Mouse (Mus musculus): ENCODE results near the gene Fosl1. TPM values are rescaled to one million over a fixed set of nuclear protein-coding genes. Genes with fewer than 3 reads are reported as not detected.
A peak's percentile ranks its signal among the peaks of the same experiment; 100 is the strongest.
"Not testable (repeated sequence)": the region's sequence is repeated elsewhere in the genome, so short reads cannot be mapped to it uniquely, and the experiment has no call there.

Gene Fosl1
- polyA plus RNA-seq, 1 experiment from 2014 or later, result 0.16 TPM

DNA sequence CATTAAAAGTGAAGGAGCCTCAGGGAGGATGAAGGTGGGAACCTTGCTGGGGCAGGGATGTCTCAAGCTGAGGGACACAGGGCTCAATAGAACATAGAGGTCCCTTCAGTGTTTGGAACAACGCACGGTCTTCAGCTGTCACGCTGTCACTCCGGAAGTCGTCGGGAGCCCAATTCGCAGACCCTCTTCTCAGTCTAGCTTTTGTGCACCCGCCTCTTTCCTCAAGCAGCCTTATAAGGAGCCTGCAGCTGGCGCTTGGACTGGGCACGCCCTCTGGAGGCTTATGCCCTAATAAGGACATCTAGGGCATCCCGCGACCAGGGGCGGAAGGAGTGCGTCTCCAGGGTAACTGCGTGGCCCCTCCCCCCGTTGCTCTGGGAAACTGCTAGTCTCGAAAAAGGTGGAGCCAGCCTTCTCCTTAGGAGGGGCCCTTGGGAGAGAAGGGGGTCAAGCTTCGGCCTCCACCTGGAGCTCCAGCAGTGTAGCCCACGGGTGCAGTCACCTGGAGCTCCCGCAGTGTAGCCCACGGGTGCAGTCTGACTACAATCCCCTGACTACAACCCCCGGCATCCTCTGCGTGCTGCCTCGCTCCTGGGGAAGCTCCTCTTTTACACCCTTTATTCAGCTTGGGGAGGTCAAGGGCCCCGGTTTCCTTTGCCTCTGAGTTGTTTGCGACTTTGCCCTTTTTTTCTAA is 41.7 kb downstream of the Fosl1 start:
- Histone ChIP-seq H3K9me3 (replicated peaks; ENCODE audit: control insufficient read depth, low read length) (no peaks in the 10 kb centered on the region), H3K27ac (ENCODE audit: low read length) (peak overlapping the region; percentile 100), H3K27me3 (ENCODE audit: control insufficient read depth, insufficient read depth, low read length) (no peaks in the 10 kb centered on the region), H3K36me3 (ENCODE audit: control insufficient read depth, insufficient read depth) (peaks cover 23% of the 10 kb centered on the region), H3K4me3 (ENCODE audit: low read length) (peak overlapping the region; percentile 69), H3K4me1 (ENCODE audit: control insufficient read depth, insufficient read depth, low read length) (peaks cover 34% of the 10 kb centered on the region), H3K4me2 (ENCODE audit: low read depth, low read length) (peak overlapping the region; percentile 71), H3K9ac (ENCODE audit: low read length) (peak overlapping the region; percentile 83)
- under 1% methylated on average over 26 of the region's 26 CpGs for WGBS
- peak; percentile 77 for ATAC-seq (replicated peaks; ENCODE audit: extremely low read depth, insufficient read depth, low FRiP score)

DNA sequence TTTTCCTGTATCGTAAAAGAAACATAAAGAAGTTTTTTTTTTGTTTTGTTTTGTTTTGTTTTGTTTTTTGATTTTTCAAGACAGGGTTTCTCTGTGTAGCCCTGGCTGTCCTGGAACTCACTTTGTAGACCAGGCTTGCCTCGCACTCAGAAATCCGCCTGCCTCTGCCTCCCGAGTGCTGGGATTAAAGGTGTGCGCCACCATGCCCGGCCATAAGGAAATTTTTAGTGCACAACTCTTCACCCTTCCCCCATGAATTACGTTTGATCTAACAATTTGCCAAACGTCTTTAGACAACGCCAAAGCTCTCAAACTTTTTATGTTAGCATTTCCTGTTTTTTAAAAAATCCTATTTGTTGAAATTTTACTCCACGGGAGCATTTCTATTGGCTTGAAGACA is 42.4 kb downstream of the Fosl1 start:
- not testable (repeated sequence) for H3K9ac ChIP-seq (ENCODE audit: low read length); ATAC-seq (replicated peaks; ENCODE audit: extremely low read depth, insufficient read depth, low FRiP score); H3K27me3 ChIP-seq (ENCODE audit: control insufficient read depth, insufficient read depth, low read length); H3K9me3 ChIP-seq (replicated peaks; ENCODE audit: control insufficient read depth, low read length)
- WGBS, result 44% methylated on average over 10 of the region's 10 CpGs
- Histone ChIP-seq H3K4me1 (ENCODE audit: control insufficient read depth, insufficient read depth, low read length) (peaks cover 34% of the 10 kb centered on the region), H3K27ac (ENCODE audit: low read length) (peak overlapping the region; percentile 100), H3K4me3 (ENCODE audit: low read length) (peak overlapping the region; percentile 95), H3K36me3 (ENCODE audit: control insufficient read depth, insufficient read depth) (peaks cover 30% of the 10 kb centered on the region), H3K4me2 (ENCODE audit: low read depth, low read length) (peak overlapping the region; percentile 71)

DNA sequence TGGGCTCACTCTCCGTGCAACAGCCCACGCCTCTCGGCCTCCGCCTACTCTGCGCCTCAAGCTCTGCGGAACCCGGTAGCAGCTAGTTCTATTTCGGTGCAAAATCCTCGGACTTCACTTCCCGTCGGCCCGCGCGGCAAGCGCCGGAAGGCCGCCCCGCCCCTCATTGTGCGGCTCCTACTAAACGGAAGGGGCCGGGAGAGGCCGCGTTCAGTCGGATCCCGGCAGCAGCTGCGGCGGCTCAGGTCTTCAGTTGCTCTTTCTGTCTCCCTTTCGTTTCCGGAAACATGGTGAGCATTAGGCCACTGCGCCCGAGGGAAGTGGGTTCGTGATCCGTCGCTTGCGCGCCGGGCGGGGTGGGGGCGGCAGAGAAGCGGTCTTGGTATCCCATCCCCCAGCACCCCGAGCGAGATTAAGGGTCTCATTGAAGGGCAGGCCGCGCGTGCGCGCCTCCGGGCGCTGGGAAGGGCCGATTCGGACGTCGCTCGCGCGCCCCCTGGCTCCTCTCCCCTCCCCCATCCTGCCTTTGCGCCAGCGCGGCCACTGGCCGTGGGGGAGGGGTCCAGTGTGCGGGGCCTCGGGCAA is 43.1 kb downstream of the Fosl1 start, which contains the start of gene Cfl1:
Cfl1 (plus strand) TSS at position 143 of the 585 bp plus-strand sequence.
- Histone ChIP-seq H3K4me2 (ENCODE audit: low read depth, low read length) (peak within 1 kb of the TSS; percentile 90), H3K9me3 (replicated peaks; ENCODE audit: control insufficient read depth, low read length) (no peaks in the 10 kb centered on the region), H3K4me3 (ENCODE audit: low read length) (peak within 1 kb of the TSS; percentile 95), H3K36me3 (ENCODE audit: control insufficient read depth, insufficient read depth) (peaks cover 33% of the 10 kb centered on the region), H3K27ac (ENCODE audit: low read length) (peak within 1 kb of the TSS; percentile 100), H3K4me1 (ENCODE audit: control insufficient read depth, insufficient read depth, low read length) (peaks cover 34% of the 10 kb centered on the region), H3K27me3 (ENCODE audit: control insufficient read depth, insufficient read depth, low read length) (no peaks in the 10 kb centered on the region), H3K9ac (ENCODE audit: low read length) (peak within 1 kb of the TSS; percentile 98)
- peak; percentile 61 for ATAC-seq (replicated peaks; ENCODE audit: extremely low read depth, insufficient read depth, low FRiP score)
- under 1% methylated on average over 60 of the region's 62 CpGs for WGBS

DNA sequence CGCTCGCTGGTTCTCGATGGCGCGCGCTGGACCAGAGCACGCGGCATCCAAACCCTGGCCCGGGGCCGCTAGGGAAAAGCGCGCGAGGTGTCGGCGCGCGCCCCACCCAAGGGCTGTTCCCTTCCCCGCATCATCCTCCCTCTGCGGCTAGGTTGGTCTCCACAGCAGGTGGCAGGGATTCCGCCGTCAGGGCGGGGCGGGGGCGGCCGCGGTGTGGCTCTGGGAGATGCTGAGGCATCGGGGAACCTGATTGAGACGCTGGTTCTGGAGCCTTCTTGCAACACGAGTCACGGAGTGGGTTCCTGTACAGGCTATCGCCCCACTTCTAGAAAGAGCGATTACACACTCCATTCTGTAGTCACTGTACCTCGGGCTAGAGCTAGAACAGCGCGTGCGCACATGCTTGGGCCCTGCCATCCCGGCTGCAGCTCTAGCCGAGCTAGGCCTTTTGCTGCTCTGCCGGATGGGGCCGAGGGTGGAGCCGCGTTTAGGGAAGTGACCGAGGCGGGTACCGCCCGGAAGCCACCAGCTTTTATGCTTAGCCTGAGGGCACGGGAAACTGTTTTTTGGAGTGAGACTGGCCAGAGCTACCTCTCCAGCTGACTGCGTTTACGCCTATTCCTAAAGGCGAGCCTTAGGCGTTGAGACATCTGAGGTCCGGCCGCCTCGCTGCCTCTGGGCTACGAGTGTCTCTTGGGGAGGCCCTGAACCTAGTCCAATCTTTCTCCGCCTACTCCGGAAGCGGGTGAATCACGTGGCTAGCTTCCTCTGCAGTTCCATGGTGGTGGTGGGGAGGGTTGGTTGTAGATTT is 43.8 kb downstream of the Fosl1 start:
- Histone ChIP-seq H3K4me1 (ENCODE audit: control insufficient read depth, insufficient read depth, low read length) (peaks cover 34% of the 10 kb centered on the region), H3K9me3 (replicated peaks; ENCODE audit: control insufficient read depth, low read length) (no peaks in the 10 kb centered on the region), H3K9ac (ENCODE audit: low read length) (peak overlapping the region; percentile 98), H3K4me2 (ENCODE audit: low read depth, low read length) (peak overlapping the region; percentile 90), H3K4me3 (ENCODE audit: low read length) (peak overlapping the region; percentile 95), H3K36me3 (ENCODE audit: control insufficient read depth, insufficient read depth) (peaks cover 35% of the 10 kb centered on the region), H3K27ac (ENCODE audit: low read length) (peak overlapping the region; percentile 100), H3K27me3 (ENCODE audit: control insufficient read depth, insufficient read depth, low read length) (no peaks in the 10 kb centered on the region)
- WGBS, result under 1% methylated on average over 59 of the region's 59 CpGs
- ATAC-seq (replicated peaks; ENCODE audit: extremely low read depth, insufficient read depth, low FRiP score), result peak; percentile 12

DNA sequence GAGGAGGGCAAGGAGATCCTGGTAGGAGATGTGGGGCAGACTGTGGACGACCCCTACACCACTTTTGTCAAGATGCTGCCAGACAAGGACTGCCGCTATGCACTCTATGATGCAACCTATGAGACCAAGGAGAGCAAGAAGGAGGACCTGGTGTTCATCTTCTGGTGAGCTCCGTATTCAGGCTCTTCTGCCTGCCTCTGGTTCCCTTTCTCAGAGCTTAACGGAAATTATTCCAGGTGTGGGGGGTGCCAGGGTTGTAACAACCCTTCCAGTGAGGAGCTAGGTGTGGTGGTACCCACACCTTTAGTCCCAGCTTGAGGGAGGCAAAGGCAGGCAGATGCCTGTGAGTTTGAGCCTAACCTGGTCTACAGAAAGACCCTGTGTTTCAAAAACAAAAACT is 45.3 kb downstream of the Fosl1 start:
- no peaks in the 10 kb centered on the region for H3K27me3 ChIP-seq (ENCODE audit: control insufficient read depth, insufficient read depth, low read length)
- peaks cover 23% of the 10 kb centered on the region for H3K4me1 ChIP-seq (ENCODE audit: control insufficient read depth, insufficient read depth, low read length)
- H3K27ac ChIP-seq (ENCODE audit: low read length), result no peak overlapping the region
- H3K4me3 ChIP-seq (ENCODE audit: low read length), result no peak overlapping the region
- ATAC-seq (replicated peaks; ENCODE audit: extremely low read depth, insufficient read depth, low FRiP score), result no peak
- no peak overlapping the region; the same call in 1 of the 2 replicates for H3K4me2 ChIP-seq (ENCODE audit: low read depth, low read length)
- WGBS, result 67% methylated on average over 4 of the region's 4 CpGs
- no peak overlapping the region for H3K9ac ChIP-seq (ENCODE audit: low read length)
- no peaks in the 10 kb centered on the region for H3K9me3 ChIP-seq (replicated peaks; ENCODE audit: control insufficient read depth, low read length)
- H3K36me3 ChIP-seq (ENCODE audit: control insufficient read depth, insufficient read depth), result peaks cover 44% of the 10 kb centered on the region

DNA sequence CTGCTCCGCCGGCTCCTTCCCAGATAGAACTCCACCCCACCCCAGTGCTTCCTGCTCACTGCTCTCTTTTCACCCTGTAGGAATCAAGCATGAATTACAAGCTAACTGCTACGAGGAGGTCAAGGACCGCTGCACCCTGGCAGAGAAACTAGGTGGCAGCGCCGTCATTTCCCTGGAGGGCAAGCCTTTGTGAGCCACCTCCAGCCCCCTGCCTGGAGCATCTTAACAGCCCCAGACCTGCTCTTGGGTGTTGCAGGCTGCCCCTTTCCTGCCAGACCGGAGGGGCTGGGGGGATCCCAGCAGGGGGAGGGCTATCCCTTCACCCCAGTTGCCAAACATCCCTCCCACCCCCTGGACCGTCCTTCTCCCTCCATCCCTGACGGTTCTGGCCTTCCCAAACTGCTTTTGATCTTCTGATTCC is 46.0 kb downstream of the Fosl1 start:
- Histone ChIP-seq H3K4me1 (ENCODE audit: control insufficient read depth, insufficient read depth, low read length) (peaks cover 23% of the 10 kb centered on the region), H3K36me3 (ENCODE audit: control insufficient read depth, insufficient read depth) (peaks cover 46% of the 10 kb centered on the region)
- H3K27me3 ChIP-seq (ENCODE audit: control insufficient read depth, insufficient read depth, low read length); ATAC-seq (replicated peaks; ENCODE audit: extremely low read depth, insufficient read depth, low FRiP score); H3K27ac ChIP-seq (ENCODE audit: low read length); H3K4me3 ChIP-seq (ENCODE audit: low read length); H3K4me2 ChIP-seq (ENCODE audit: low read depth, low read length); H3K9ac ChIP-seq (ENCODE audit: low read length); H3K9me3 ChIP-seq (replicated peaks; ENCODE audit: control insufficient read depth, low read length): not testable (repeated sequence)
- WGBS, result 63% methylated on average over 9 of the region's 9 CpGs

DNA sequence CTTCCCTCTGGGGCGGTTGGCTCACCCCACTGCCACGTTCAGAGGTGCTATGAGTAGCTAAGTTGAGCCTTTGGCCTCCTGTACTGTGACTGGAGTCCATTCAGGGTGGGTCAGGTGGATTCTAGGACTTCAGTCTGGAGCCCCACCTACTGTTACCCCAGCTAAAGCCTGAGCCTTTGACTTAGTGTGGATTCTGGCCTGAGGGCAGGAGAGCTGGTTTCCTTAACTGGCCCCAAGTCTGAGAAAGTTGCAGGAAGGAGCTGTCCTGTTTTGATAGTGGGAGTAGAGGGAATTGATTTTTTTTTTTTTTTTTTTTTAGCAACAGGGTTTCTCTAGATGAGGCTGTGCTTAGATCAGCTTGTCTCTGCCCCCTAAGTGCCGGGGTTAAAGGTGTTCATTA is 47.0 kb downstream of the Fosl1 start:
- WGBS, result 91% methylated on average over 3 of the region's 3 CpGs

DNA sequence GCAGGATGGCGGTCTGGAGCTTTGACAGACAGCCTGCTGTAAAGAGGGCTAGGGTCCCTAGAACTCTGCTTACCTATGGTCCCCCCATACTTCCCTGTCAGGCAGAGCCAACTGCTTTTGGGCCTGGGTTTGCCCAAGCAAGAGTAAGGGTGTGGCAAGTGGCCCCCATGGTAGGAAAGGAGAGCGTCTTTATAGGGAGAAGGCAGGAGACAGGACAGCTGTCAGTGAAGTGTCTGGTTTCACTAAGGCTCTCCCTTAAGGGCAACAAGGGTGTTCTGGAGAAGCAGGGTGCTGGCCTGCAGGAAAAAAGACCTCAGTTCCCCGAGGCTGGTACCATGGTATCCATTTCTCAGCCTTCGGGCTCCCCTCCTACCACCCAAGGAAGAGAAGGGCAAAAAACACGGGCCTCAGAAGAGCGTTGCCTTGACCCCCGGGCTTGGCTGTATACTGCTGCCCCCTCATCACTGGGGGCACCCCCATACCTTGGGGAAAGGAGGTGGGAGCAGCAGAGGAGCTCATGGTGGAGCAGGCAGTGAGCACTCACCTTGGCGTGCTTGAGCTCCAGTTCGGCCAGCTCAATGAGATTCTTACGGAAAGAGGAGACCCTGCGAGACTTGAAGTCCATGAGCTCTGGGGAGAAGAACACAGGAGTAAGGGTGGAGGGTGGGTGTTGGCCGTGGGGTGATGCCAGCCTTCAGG is 48.2 kb downstream of the Fosl1 start:
- 76% methylated on average over 12 of the region's 12 CpGs for WGBS
- ATAC-seq (replicated peaks; ENCODE audit: extremely low read depth, insufficient read depth, low FRiP score), result no peak
- Histone ChIP-seq H3K4me3 (ENCODE audit: low read length) (no peak overlapping the region), H3K27ac (ENCODE audit: low read length) (no peak overlapping the region), H3K36me3 (ENCODE audit: control insufficient read depth, insufficient read depth) (peaks cover 46% of the 10 kb centered on the region), H3K27me3 (ENCODE audit: control insufficient read depth, insufficient read depth, low read length) (no peaks in the 10 kb centered on the region), H3K9ac (ENCODE audit: low read length) (no peak overlapping the region), H3K4me2 (ENCODE audit: low read depth, low read length) (no peak overlapping the region), H3K4me1 (ENCODE audit: control insufficient read depth, insufficient read depth, low read length) (peaks cover 14% of the 10 kb centered on the region), H3K9me3 (replicated peaks; ENCODE audit: control insufficient read depth, low read length) (no peaks in the 10 kb centered on the region)

More for the DNA sequence above, 47.0 kb downstream of the Fosl1 start:
- no peak for ATAC-seq (replicated peaks; ENCODE audit: extremely low read depth, insufficient read depth, low FRiP score)
- no peak overlapping the region for H3K4me2 ChIP-seq (ENCODE audit: low read depth, low read length)
- no peak overlapping the region for H3K4me3 ChIP-seq (ENCODE audit: low read length)
- no peaks in the 10 kb centered on the region for H3K27me3 ChIP-seq (ENCODE audit: control insufficient read depth, insufficient read depth, low read length)
- H3K36me3 ChIP-seq (ENCODE audit: control insufficient read depth, insufficient read depth), result peaks cover 46% of the 10 kb centered on the region
- no peaks in the 10 kb centered on the region for H3K9me3 ChIP-seq (replicated peaks; ENCODE audit: control insufficient read depth, low read length)
- H3K27ac ChIP-seq (ENCODE audit: low read length), result no peak overlapping the region
- H3K9ac ChIP-seq (ENCODE audit: low read length), result no peak overlapping the region
- H3K4me1 ChIP-seq (ENCODE audit: control insufficient read depth, insufficient read depth, low read length), result peaks cover 18% of the 10 kb centered on the region

Data from heart, embryonic 16.5 days (tissue).